Mouse (Mus musculus): Measurements from ENCODE around the gene Ppm1b. TPM values are rescaled to one million over a fixed set of nuclear protein-coding genes. Genes with fewer than 3 reads are reported as not detected.
A peak's percentile ranks its signal among the peaks of the same experiment; 100 is the strongest.

Ppm1b gene
- polyA plus RNA-seq, 1 experiment from 2014 or later = 63.4 TPM

DNA sequence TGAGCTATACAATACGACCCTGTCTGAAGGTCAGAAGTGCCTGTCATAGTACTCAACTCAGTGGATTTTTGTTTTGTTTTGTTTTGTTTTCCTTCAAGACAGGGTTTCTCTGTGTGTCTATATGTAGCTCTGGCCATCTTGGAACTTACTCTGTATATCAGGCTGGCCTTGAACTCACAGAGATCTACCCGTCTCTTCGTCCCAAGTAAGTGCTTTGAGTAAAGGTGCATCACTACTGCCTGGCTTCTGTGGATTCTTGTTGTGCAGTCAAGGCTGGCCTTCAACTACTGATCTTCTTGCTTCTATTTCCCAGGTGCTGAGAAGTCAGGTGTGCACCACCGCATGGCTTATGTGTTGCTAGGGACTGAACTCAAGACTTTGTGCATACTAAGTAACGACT, 4.0 kb upstream of the Ppm1b start:
- Histone ChIP-seq H3K4me3 (ENCODE audit: low read depth, low read length) (no peak overlapping the region), H3K36me3 (ENCODE audit: control insufficient read depth, insufficient read depth, low read length) (no peaks in the 10 kb centered on the region), H3K9ac (replicated peaks; ENCODE audit: low read depth, low read length) (no peak overlapping the region), H3K9me3 (ENCODE audit: control insufficient read depth, low read depth, low read length) (no peaks in the 10 kb centered on the region), H3K4me2 (replicated peaks; ENCODE audit: low read depth, low read length) (no peak overlapping the region), H3K4me1 (ENCODE audit: control insufficient read depth, insufficient read depth, low read length) (0 out of 2 replicates have a peak, but pooled peaks cover 5% of the 10 kb centered on the region), H3K27me3 (ENCODE audit: control insufficient read depth, insufficient read depth, low read length) (no peaks in the 10 kb centered on the region), H3K27ac (ENCODE audit: low read length) (no peak overlapping the region)
- 92% methylated on average over 5 of the region's 5 CpGs for WGBS
- ATAC-seq (ENCODE audit: insufficient number of reproducible peaks, insufficient read depth, low FRiP score, low read depth) = no peak

- no peaks in the 10 kb centered on the region for H3K36me3 ChIP-seq (ENCODE audit: control insufficient read depth, insufficient read depth, low read length)
- no peak overlapping the region for H3K9ac ChIP-seq (replicated peaks; ENCODE audit: low read depth, low read length)
- H3K4me3 ChIP-seq (ENCODE audit: low read depth, low read length) = no peak overlapping the region
- no peak for ATAC-seq (ENCODE audit: insufficient number of reproducible peaks, insufficient read depth, low FRiP score, low read depth)
- H3K27me3 ChIP-seq (ENCODE audit: control insufficient read depth, insufficient read depth, low read length) = no peaks in the 10 kb centered on the region
- WGBS = 83% methylated on average over 5 of the region's 5 CpGs
- H3K4me2 ChIP-seq (replicated peaks; ENCODE audit: low read depth, low read length) = no peak overlapping the region
- no peaks in the 10 kb centered on the region for H3K9me3 ChIP-seq (ENCODE audit: control insufficient read depth, low read depth, low read length)
- 0 out of 2 replicates have a peak, but pooled peaks cover 5% of the 10 kb centered on the region for H3K4me1 ChIP-seq (ENCODE audit: control insufficient read depth, insufficient read depth, low read length)
- no peak overlapping the region for H3K27ac ChIP-seq (ENCODE audit: low read length)
Measured at GRCm38 (mm10) chr17:84953776-84954175, 2.8 kb upstream of the Ppm1b start.

DNA sequence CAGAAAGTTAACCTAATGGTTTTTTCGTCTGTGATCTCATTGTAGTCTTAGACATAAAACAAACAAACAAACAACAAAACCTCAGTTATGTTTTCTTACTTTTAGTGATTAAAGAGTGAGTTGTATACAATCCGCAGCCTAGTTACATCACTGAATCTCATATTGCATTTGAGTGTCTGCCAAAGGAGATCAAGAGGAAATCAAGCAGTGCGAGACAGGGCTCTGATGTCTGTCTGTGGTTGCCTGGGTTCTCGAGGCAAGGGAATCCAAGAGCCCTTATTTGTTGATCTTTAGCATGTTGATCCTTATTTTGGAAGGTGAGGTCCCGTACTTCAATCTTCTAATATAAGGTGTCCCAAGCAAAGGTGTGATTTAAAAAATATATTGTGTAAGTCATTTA, 1.7 kb upstream of the Ppm1b start:
- Histone ChIP-seq H3K36me3 (ENCODE audit: control insufficient read depth, insufficient read depth, low read length) (no peaks in the 10 kb centered on the region), H3K27me3 (ENCODE audit: control insufficient read depth, insufficient read depth, low read length) (no peaks in the 10 kb centered on the region), H3K4me3 (ENCODE audit: low read depth, low read length) (no peak overlapping the region), H3K9me3 (ENCODE audit: control insufficient read depth, low read depth, low read length) (no peaks in the 10 kb centered on the region), H3K9ac (replicated peaks; ENCODE audit: low read depth, low read length) (no peak overlapping the region), H3K4me2 (replicated peaks; ENCODE audit: low read depth, low read length) (no peak overlapping the region), H3K4me1 (ENCODE audit: control insufficient read depth, insufficient read depth, low read length) (peaks cover 11% of the 10 kb centered on the region), H3K27ac (ENCODE audit: low read length) (no peak overlapping the region)
- WGBS = 92% methylated on average over 5 of the region's 5 CpGs
- ATAC-seq (ENCODE audit: insufficient number of reproducible peaks, insufficient read depth, low FRiP score, low read depth) = no peak

DNA sequence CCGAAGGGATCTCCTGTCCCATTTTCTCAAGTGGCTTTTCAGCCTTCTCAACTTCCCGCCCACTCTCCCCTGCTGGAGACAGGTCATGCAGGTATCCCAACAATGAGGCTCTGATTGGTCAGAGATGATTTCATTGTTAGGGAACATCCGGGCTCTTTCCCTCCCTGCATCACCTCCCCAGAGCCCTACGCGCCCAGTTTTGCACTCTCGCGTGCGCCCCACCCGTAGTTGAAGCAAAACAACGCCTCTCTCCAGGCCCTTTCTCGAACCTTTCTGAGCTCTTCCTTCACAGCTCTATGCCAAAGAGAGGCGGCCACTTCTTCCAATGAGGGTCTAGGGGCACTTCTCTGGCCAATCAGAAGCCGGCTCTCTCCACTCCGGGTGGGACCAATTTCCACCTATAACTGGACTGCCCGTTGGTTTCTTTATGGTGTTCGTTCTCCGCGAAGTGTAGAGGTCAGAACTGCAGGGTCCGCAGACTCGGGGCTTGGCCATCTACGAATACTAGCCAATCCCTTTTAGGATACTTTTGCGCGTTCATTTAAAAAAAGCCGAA, 468 bp downstream of the Ppm1b start:
- Histone ChIP-seq H3K36me3 (ENCODE audit: control insufficient read depth, insufficient read depth, low read length) (no peaks in the 10 kb centered on the region), H3K4me3 (ENCODE audit: low read depth, low read length) (peak overlapping the region; percentile 96), H3K27me3 (ENCODE audit: control insufficient read depth, insufficient read depth, low read length) (no peaks in the 10 kb centered on the region), H3K9me3 (ENCODE audit: control insufficient read depth, low read depth, low read length) (no peaks in the 10 kb centered on the region), H3K9ac (replicated peaks; ENCODE audit: low read depth, low read length) (peak overlapping the region; percentile 34), H3K27ac (ENCODE audit: low read length) (peak overlapping the region; percentile 89), H3K4me2 (replicated peaks; ENCODE audit: low read depth, low read length) (peak overlapping the region; percentile 68), H3K4me1 (ENCODE audit: control insufficient read depth, insufficient read depth, low read length) (peaks cover 18% of the 10 kb centered on the region)
- 0% methylated on average over 24 of the region's 24 CpGs for WGBS
- peak; percentile 90 for ATAC-seq (ENCODE audit: insufficient number of reproducible peaks, insufficient read depth, low FRiP score, low read depth)

DNA sequence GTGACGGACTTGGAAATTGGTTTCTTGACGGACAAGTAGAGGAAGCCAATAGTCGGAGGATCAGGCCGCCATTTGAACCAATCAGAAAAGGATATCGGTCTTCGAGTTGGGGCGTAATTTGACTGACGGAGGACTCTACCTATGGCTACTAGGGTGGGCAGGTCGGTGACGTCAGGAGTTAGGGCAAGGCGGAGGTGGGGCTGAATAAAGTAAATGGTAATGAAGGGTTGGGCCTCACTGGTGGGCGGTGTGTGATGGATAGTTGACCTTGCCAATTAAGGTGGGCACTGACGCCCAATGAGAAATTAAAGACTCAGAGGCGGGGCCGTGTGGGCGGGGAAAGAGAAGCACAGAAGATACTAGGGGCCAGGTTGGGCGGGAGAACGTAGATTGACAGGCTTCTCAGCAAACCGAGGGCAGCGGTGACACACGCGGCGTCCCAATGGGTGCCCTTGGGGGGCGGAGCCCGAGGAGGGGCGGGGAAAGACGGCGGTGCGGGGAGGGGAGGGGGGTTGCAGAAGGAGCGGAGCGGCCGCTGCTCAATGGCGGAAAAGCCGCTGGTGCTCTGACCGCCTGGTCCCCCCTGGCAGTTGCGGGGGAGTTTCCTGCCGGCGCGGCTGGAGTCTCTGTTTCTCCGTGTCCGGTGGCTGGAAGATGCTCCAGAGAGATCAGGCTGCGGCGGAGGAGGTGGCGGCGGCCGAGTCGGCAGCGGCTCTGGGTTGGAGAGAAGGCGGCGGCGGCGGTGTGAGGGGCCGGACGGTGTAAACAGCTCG, 1.1 kb downstream of the Ppm1b start:
- no peaks in the 10 kb centered on the region for H3K36me3 ChIP-seq (ENCODE audit: control insufficient read depth, insufficient read depth, low read length)
- peak overlapping the region; percentile 96 for H3K9ac ChIP-seq (replicated peaks; ENCODE audit: low read depth, low read length)
- no peaks in the 10 kb centered on the region for H3K9me3 ChIP-seq (ENCODE audit: control insufficient read depth, low read depth, low read length)
- 0% methylated on average over 55 of the region's 55 CpGs for WGBS
- H3K4me3 ChIP-seq (ENCODE audit: low read depth, low read length) = peak overlapping the region; percentile 96
- H3K27me3 ChIP-seq (ENCODE audit: control insufficient read depth, insufficient read depth, low read length) = no peaks in the 10 kb centered on the region
- H3K4me1 ChIP-seq (ENCODE audit: control insufficient read depth, insufficient read depth, low read length) = peaks cover 18% of the 10 kb centered on the region
- peak; percentile 98 for ATAC-seq (ENCODE audit: insufficient number of reproducible peaks, insufficient read depth, low FRiP score, low read depth)
- H3K4me2 ChIP-seq (replicated peaks; ENCODE audit: low read depth, low read length) = peak overlapping the region; percentile 66; the same call in 1 of the 2 replicates
- H3K27ac ChIP-seq (ENCODE audit: low read length) = peak overlapping the region; percentile 94

DNA sequence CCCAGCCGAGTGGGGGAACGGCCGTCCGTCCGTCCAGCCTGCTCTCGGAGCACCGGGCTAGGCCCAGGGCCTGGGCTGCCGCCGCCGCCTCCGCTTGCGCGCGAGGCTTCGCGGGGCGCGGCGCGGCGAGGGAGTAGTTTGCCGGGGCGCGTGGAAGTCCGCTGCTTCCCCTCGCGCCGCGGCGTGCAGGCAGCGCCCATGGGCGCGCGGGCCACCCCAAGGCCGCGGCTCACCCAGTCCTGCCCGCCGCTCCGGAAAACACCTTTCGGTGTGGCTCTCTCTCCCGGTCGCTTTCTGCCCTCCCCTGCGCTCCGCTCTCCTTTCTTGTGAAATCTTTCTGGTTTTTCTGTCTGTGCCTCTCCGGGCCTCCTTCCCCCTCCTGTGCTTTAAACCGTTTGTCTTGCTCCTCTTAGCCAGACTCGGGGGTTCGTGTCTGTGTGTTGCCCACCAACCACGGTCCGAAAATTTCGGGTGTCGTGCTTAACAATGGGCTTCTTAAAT, 1.9 kb downstream of the Ppm1b start:
- peaks cover 18% of the 10 kb centered on the region for H3K4me1 ChIP-seq (ENCODE audit: control insufficient read depth, insufficient read depth, low read length)
- WGBS = under 1% methylated on average over 52 of the region's 52 CpGs
- H3K27me3 ChIP-seq (ENCODE audit: control insufficient read depth, insufficient read depth, low read length) = no peaks in the 10 kb centered on the region
- H3K4me3 ChIP-seq (ENCODE audit: low read depth, low read length) = peak overlapping the region; percentile 96
- H3K27ac ChIP-seq (ENCODE audit: low read length) = peak overlapping the region; percentile 94
- H3K9ac ChIP-seq (replicated peaks; ENCODE audit: low read depth, low read length) = peak overlapping the region; percentile 96
- ATAC-seq (ENCODE audit: insufficient number of reproducible peaks, insufficient read depth, low FRiP score, low read depth) = no peak
- H3K4me2 ChIP-seq (replicated peaks; ENCODE audit: low read depth, low read length) = peak overlapping the region; percentile 66
- H3K9me3 ChIP-seq (ENCODE audit: control insufficient read depth, low read depth, low read length) = no peaks in the 10 kb centered on the region
- no peaks in the 10 kb centered on the region for H3K36me3 ChIP-seq (ENCODE audit: control insufficient read depth, insufficient read depth, low read length)

- Histone ChIP-seq H3K4me3 (ENCODE audit: low read depth, low read length) (peak overlapping the region; percentile 96), H3K27me3 (ENCODE audit: control insufficient read depth, insufficient read depth, low read length) (no peaks in the 10 kb centered on the region), H3K9ac (replicated peaks; ENCODE audit: low read depth, low read length) (peak overlapping the region; percentile 96), H3K9me3 (ENCODE audit: control insufficient read depth, low read depth, low read length) (no peaks in the 10 kb centered on the region), H3K4me2 (replicated peaks; ENCODE audit: low read depth, low read length) (peak overlapping the region; percentile 66), H3K27ac (ENCODE audit: low read length) (no peak overlapping the region), H3K36me3 (ENCODE audit: control insufficient read depth, insufficient read depth, low read length) (no peaks in the 10 kb centered on the region), H3K4me1 (ENCODE audit: control insufficient read depth, insufficient read depth, low read length) (peaks cover 18% of the 10 kb centered on the region)
- ATAC-seq (ENCODE audit: insufficient number of reproducible peaks, insufficient read depth, low FRiP score, low read depth) = no peak
- WGBS = 23% methylated on average over 6 of the region's 6 CpGs
Measured at GRCm38 (mm10) chr17:84958986-84959664, 2.6 kb downstream of the Ppm1b start.

- H3K4me2 ChIP-seq (replicated peaks; ENCODE audit: low read depth, low read length) = peak overlapping the region; percentile 66
- no peaks in the 10 kb centered on the region for H3K27me3 ChIP-seq (ENCODE audit: control insufficient read depth, insufficient read depth, low read length)
- H3K4me3 ChIP-seq (ENCODE audit: low read depth, low read length) = peak overlapping the region; percentile 96
- peaks cover 18% of the 10 kb centered on the region for H3K4me1 ChIP-seq (ENCODE audit: control insufficient read depth, insufficient read depth, low read length)
- no peaks in the 10 kb centered on the region for H3K9me3 ChIP-seq (ENCODE audit: control insufficient read depth, low read depth, low read length)
- H3K36me3 ChIP-seq (ENCODE audit: control insufficient read depth, insufficient read depth, low read length) = no peaks in the 10 kb centered on the region
- H3K27ac ChIP-seq (ENCODE audit: low read length) = no peak overlapping the region
- no peak for ATAC-seq (ENCODE audit: insufficient number of reproducible peaks, insufficient read depth, low FRiP score, low read depth)
- peak overlapping the region; percentile 10; the same call in 1 of the 2 replicates for H3K9ac ChIP-seq (replicated peaks; ENCODE audit: low read depth, low read length)
- 35% methylated on average over 3 of the region's 3 CpGs for WGBS
Measured at GRCm38 (mm10) chr17:84959665-84960020, 3.1 kb downstream of the Ppm1b start.

Measured in stomach, embryonic 14.5 days (tissue).